Mouse (Mus musculus): ENCODE data around the gene Cst3.

Cst3 gene

DNA sequence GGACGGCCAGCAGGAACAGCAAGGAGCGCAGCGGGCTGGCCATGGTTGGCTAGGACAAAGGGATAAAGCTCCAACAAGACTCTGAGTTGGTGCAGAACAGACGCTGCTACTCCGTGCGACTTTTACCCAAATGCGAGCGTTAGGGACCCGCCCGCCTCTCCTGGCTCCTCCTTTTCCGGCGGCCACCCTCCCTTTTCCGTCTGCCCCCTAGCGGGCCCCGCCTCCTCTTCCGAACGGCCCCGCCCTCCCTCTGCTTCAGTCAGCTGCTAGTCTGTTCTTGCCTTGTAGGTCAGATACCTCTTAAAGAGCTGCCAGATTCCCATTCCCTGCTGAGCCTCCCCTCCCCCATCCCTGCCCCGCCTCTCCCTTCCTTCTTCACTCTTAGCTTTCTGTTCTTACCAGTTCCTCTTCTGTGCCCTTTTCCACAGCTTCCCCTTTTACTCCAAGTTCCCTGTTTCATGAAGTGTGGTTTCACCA, at the start of gene Cst3:
Gene Cst3, minus strand, starts transcription at position 358 of the 477 bp plus-strand sequence.
- DNase-seq (ENCODE audit: low read depth, low spot score), result peak; percentile 92

GRCm38 (mm10) chr2:148902286-148902685, 26.8 kb upstream of the Cst3 start:
- peak; percentile 68 for DNase-seq (ENCODE audit: low read depth, low spot score)

- DNase-seq (ENCODE audit: low read depth, low spot score), result no peak
Observed at GRCm38 (mm10) chr2:148900305-148900704, 24.8 kb upstream of the Cst3 start.

- no peak for DNase-seq (ENCODE audit: low read depth, low spot score)
Observed at GRCm38 (mm10) chr2:148896219-148896618, 20.7 kb upstream of the Cst3 start.

DNA sequence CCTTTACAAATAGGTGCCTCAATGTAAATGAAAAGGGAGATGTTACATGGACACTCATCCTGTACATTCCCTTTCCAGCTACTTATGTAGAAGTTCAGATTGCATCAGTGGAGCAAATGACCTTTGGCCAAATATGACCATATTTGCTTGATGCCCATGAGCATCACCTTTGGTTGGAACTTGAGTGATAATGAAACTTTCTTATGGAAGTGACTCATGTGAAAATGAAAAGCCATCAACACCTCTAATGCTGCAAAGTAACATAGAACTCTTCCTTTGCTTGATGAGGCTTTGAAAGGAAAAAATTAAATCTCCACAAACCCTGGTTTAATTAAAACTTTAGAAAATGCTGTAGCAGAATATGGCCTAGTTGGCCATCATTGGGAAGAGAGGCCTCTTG, 17.6 kb upstream of the Cst3 start:
- no peak for DNase-seq (ENCODE audit: low read depth, low spot score)

- DNase-seq (ENCODE audit: low read depth, low spot score), result no peak
Observed at GRCm38 (mm10) chr2:148890021-148890851, 14.7 kb upstream of the Cst3 start.

DNA sequence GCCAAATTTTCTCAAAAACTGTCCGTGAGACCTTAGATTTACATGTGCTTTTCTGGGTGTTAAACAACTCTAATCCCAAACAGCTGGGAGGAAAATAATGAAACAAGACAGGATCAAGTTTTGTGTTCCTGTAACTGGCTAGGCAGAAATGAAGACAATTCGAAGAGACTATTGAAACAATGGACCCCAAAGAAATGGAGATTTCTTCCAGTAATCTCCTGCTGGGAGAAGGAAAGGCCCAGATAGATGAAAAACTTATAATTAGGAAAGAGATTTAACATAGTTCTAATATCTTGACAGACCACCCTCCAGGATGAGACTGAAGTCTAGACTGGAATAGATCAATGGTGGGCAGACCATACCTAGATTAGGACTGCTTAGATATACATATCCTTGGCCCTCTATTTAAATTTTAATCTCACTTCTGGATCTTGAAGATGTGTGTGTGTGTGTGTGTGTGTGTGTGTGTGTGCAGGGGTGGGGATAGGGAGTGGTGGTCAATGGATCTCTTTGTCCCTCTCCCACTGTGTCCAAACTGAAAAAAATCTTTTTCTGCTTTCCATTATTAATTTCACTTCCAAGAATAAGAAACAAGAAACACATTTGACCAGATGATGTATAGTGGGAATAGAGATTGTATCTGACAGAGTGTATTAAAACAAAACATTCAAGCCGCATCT, 14.0 kb upstream of the Cst3 start:
- no peak for DNase-seq (ENCODE audit: low read depth, low spot score)

DNA sequence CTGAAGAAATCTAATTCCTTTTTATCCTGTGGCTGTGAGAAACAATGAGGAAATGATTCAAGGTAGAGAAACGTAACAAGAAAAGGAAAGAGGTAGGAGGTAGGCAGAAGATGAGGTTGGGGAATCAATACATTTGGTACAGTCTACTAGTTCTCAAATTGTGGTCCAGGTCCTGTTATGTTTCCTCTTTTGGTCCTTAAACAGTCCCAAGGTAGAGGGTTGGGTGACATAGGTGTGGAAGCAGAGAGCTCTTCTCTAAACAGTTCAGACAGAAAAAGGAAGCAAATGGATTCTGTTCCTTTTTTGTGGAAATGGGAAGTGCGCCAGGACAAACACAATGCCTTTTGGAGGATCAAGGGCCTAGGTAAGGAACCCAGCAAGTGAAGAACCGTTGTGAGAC, 13.4 kb upstream of the Cst3 start:
- DNase-seq (ENCODE audit: low read depth, low spot score), result no peak

DNA sequence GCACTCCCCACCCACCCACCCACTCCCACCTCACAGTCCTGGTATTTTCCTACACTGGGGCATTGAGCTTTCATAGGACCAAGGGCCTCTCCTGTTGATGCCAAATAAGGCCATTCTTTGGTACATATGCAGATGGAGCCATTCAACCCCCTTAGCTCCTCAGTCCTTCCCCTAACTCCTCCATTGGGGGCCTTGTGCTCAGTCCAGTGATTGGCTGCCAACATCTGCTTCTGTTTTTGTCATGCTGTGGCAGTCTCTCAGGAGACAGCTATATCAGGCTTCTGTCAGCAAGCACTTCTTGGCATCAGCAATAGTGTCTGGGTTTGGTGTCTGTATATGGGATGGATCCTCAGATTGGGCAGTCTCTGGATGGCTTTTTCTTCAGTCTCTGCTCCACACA, 9.2 kb upstream of the Cst3 start:
- no peak for DNase-seq (ENCODE audit: low read depth, low spot score)

DNA sequence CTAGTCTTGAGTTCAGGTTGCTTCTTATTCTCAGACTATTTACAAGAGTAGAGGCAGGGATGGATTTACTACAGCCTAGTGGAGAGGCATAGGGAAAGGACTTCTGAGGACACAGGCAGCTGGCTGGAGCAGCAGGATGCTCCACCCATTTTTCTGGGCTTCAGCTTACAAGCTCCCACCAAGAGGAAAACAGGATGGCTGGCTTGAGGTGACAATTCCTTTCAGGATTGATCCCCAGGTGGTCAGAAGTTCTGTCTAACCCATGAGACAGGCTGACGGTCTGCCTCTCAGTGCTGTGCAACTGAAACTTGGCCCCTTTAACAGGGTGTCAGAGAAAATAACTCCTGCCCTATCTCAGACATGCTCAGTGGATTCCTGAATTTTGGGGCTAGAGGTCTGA, 3.7 kb upstream of the Cst3 start:
- DNase-seq (ENCODE audit: low read depth, low spot score), result no peak

DNA sequence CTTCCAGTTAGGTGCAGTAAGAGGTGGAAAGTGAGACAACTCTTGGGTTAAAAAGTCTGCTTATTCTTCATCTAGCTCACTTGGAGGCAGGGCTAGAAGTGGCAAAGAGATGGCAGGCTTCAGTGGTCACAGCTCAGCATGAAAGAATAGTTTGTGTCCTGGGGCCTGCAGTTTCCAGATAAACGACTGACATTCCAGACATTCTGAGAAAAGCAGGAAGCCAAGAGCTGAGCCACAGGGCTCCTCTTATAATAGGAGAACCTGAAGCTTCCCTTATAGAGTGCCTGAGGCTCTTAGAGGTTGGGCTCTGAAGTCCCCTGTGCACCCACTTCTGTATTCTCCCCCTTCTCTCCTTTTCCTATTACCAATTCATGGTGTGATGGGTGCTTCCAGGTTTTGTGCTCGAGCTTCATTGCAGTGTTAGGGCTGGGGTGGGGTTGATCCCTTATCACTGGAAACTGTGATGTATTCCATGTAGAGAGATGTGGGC, 3.2 kb upstream of the Cst3 start:
- DNase-seq (ENCODE audit: low read depth, low spot score), result no peak

DNA sequence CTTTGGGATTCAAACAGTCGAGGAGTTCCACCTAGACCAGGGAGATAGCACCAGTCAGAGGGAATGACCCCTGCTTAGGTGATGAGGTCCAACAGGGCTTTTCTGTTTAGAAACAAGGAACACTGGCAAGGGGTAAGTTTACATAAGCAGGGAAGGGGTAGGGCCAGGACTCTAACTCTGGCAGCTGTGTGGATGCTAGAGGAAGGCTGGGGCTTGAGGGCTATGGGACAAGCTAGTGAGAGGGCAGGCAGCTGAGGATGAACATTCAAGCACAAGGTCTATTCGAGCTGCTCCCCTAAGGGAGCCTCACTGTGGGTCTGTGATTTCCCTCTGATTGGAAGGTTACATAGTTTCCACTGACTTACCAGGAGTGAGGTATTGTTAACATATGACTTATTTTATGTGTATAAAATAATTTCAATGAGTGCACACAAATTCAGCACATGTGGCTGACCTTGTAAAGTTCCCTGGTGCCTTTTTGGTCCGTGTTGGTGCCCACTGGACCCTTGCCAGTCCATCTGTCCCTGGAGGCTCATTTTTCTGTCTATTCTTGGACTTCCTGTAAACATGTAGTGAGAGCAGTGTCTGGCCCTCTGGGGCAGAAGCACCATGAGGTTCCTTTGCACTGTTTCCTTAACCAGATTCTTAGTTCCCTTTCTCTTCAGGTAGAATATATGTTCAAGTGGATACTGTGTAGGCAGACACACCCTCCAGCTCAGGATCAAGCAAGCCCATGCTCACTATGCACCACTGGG, 1.7 kb upstream of the Cst3 start:
- no peak for DNase-seq (ENCODE audit: low read depth, low spot score)

DNA sequence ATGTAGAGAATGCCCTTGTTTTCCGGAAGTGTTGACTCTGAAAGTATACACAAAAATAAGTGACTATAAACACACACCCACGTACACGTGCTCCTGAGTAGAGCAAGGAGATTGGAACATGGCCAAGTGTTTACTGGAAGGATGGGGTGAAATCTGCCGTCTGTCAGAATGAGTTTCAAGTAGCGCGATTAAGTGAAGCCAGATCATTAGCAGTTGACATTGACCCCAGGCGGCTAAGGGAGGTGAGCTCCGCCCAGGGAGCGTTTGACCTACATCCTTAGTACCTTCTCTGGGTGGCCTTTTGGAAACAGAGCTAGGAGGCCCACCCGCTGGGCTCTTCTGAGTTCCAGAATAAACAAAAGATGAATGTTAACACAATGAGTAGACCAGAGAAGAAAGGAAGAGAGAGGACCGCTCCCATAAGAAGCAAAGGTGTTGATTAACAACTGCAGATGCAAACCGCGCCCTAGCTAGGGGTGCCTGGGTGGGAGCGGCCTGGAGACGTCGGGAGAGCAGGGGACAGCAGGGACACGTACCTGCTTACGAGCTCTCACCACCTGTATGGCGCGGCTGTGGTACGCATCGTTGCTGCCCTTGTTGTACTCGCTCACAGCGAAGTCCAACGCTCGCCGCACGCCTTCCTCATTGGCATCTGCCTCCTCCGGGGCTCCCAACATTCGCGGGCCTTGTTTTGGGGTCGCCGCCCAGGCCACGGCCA, 716 bp downstream of the Cst3 start:
- peak; percentile 35 for DNase-seq (ENCODE audit: low read depth, low spot score)

- DNase-seq (ENCODE audit: low read depth, low spot score), result no peak
Observed at GRCm38 (mm10) chr2:148874224-148874616, 1.3 kb downstream of the Cst3 start.

- DNase-seq (ENCODE audit: low read depth, low spot score), result no peak
Observed at GRCm38 (mm10) chr2:148872860-148873259, 2.6 kb downstream of the Cst3 start.

DNA sequence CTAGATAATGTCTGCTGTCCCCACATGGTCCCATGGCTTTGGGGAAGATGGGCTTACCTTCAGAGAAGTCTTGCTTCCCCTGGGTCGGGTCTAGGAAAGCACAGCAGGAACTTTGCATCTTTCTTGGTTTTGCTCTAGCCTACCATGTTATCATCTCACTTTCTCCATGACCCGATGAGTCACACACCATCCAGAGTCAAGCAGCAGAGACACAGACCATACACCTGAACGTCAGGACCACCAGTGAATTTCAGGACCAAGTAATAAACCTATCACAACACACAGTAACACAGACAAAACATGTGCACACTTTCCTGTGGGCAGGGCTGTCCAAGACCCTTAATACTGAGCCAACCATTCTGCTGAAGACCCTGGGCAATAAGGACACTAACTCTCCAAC, 5.0 kb downstream of the Cst3 start:
- no peak for DNase-seq (ENCODE audit: low read depth, low spot score)

DNA sequence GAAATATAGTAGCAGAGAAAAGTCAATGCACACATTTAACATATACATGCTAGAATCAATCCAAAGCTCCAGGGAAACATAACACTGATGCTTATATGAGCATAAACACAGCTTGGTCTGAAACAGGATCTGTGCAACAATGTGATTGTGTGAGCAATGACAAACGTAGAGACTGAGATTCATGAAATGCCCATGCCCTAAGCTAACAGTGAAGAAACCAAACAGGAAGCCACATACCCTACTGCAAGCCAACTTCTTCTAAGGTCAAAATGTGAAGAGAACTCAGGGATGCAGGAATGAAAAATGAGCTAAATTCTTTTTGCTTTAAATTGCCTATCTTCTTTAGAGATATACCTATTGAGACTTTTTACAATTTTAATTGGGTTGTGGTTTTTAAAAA, 6.5 kb downstream of the Cst3 start:
- DNase-seq (ENCODE audit: low read depth, low spot score), result no peak

DNA sequence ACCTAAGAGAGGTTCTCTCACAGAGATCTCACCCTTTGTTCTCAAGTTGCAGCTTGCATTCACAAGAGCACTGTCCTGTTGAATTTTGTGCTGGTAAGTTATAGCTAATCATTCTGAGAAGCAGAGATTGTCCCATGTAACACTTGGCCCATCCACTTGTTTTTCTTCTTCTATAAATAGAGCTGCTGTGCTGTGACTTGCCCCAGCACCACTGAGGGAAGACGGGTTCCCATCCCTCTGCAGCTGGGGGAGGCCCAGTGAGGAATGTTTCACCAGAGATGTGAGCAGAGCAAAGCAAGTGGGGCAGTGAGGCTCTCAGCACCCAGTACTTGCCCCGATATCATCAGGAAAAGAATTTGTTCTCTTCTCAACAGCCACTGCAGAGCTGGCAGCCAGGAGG, 10.5 kb downstream of the Cst3 start, which contains the start of gene 9230104L09Rik:
Gene 9230104L09Rik, minus strand, starts transcription at position 73 of the 400 bp plus-strand sequence.
- no peak for DNase-seq (ENCODE audit: low read depth, low spot score)

GRCm38 (mm10) chr2:148861693-148862092, 13.8 kb downstream of the Cst3 start:
- no peak for DNase-seq (ENCODE audit: low read depth, low spot score)

- no peak for DNase-seq (ENCODE audit: low read depth, low spot score)
Observed at GRCm38 (mm10) chr2:148860993-148861392, 14.5 kb downstream of the Cst3 start.

GRCm38 (mm10) chr2:148857506-148857905, 18.0 kb downstream of the Cst3 start:
- no peak for DNase-seq (ENCODE audit: low read depth, low spot score)

Data from CD4-positive, CD25-positive, alpha-beta regulatory T cell, adult 2 months (primary cell).